Mouse (Mus musculus) C2C12 (cell line): ENCODE measurements around the gene Amz1. TPM values are rescaled to one million over a fixed set of nuclear protein-coding genes. Genes with fewer than 3 reads are reported as not detected.

Experiments
- H3K27me3 ChIP-seq: one replicate; pipeline ENCODE4 v1.6.1; 2011; ENCODE audit not compliant: control insufficient read depth, insufficient read depth, insufficient read length
- H3K36me3 ChIP-seq: one replicate; pipeline ENCODE4 v1.6.1; 2011; ENCODE audit not compliant: control insufficient read depth, insufficient read depth
- H3K4me3 ChIP-seq: one replicate; pipeline ENCODE4 v1.5.1; 2011; ENCODE audit warnings: mild to moderate bottlenecking, control low read depth; ENCODE audit not compliant: poor library complexity, insufficient read depth, severe bottlenecking
- H3K79me2 ChIP-seq: one replicate; pipeline ENCODE4 v1.6.1; 2011; ENCODE audit not compliant: control insufficient read depth, insufficient read depth
- H3K79me3 ChIP-seq: one replicate; pipeline ENCODE4 v1.6.1; 2011; ENCODE audit warnings: low read depth, control low read depth
- H3ac ChIP-seq: one replicate; pipeline ENCODE3; 2011; ENCODE audit warnings: low read depth; ENCODE audit not compliant: control insufficient read depth, insufficient read length
- CEBPB ChIP-seq: IDR thresholded peaks from one replicate; pipeline ENCODE4 v1.6.1; 2011; ENCODE audit warnings: low read depth, mild to moderate bottlenecking, control low read depth, moderate library complexity
- CTCF ChIP-seq: IDR thresholded peaks from one replicate; pipeline ENCODE4 v1.5.1; 2011; ENCODE audit not compliant: control insufficient read depth, insufficient read depth, insufficient read length
- FOSL1 ChIP-seq: IDR thresholded peaks from one replicate; pipeline ENCODE4 v1.8.0; 2011; ENCODE audit warnings: mild to moderate bottlenecking, low read length; ENCODE audit not compliant: poor library complexity, insufficient read depth, severe bottlenecking
- MAX ChIP-seq: IDR thresholded peaks from one replicate; pipeline ENCODE4 v1.6.1; 2011; ENCODE audit warnings: mild to moderate bottlenecking, control low read depth
- MYOD1 ChIP-seq: IDR thresholded peaks from one replicate; pipeline ENCODE4 v1.6.1; 2011; ENCODE audit warnings: low read depth; ENCODE audit not compliant: control insufficient read depth, insufficient read length
- MYOG ChIP-seq: IDR thresholded peaks from one replicate; pipeline ENCODE4 v1.6.1; 2011; ENCODE audit not compliant: control insufficient read depth, insufficient read length; ENCODE audit errors: extremely low read depth
- USF1 ChIP-seq: IDR thresholded peaks from one replicate; pipeline ENCODE4 v1.6.1; 2011; ENCODE audit warnings: low read depth, mild to moderate bottlenecking, control low read depth, moderate library complexity
- polyA plus RNA-seq: library from polyadenylated mRNA; unstranded; fragments of >200 nt; fragmentation: generic; extraction: Trizol; gene quantifications from one replicate; pipeline ENCODE4 v1.2.1, GENCODE M21; 2012; ENCODE audit warnings: missing spikeins

Gene Amz1
- polyA plus RNA-seq, 1 experiment = 0.43 TPM

DNA sequence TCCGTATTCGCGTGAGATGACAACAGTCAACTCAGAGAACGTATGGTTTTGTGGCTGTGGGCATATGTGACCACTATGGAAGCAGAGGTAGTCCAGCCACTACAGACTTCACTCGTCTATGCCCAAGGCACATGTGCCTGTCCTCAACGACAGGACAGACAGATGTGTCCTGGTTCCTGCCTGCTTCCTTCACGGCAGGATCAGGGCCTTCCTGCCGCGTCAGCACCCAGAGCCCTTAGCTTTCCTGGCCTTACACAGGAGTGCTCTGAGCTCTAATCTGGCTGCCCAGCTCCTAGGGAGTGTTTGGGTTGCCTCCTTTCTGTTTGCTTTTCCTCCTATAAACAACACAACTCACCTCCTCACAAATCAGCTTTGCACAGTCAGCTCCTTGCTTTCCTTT lies 53.0 kb downstream of the Amz1 start:
- Histone ChIP-seq H3K4me3 (no peak overlapping the region), H3K36me3 (no peaks in the 10 kb centered on the region), H3ac (no peak overlapping the region), H3K79me3 (no peaks in the 10 kb centered on the region), H3K79me2 (no peaks in the 10 kb centered on the region), H3K27me3 (no peaks in the 10 kb centered on the region)
- no peak for TF ChIP-seq MYOD1
- no peak for TF ChIP-seq MAX
- TF ChIP-seq CTCF = no peak

DNA sequence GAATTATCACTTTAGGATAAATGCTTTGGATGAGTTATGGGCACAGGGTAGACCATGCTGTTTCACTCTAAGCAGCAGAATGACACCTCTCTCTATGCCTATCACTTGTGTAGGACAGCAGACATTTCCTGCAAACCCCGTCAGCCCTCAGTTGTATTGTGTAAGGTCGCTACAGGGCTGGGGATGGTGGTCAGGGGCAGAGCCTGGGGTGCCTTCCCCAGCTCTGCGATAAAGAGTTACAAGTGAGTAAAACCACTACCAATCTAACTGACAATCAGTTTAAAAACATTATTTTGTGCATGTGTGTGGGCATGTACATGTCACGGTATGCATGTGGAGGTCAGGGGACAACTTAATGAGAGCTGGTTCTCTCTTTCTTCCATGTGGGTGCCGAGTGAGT lies 57.2 kb downstream of the Amz1 start:
- no peaks in the 10 kb centered on the region for H3K79me2 ChIP-seq
- no peak overlapping the region for H3ac ChIP-seq
- no peak overlapping the region for H3K4me3 ChIP-seq
- H3K36me3 ChIP-seq = peaks cover 12% of the 10 kb centered on the region
- H3K27me3 ChIP-seq = no peaks in the 10 kb centered on the region
- TF ChIP-seq MYOG (no peak), USF1 (no peak), CTCF (no peak), MAX (no peak), MYOD1 (no peak)
- no peaks in the 10 kb centered on the region for H3K79me3 ChIP-seq

DNA sequence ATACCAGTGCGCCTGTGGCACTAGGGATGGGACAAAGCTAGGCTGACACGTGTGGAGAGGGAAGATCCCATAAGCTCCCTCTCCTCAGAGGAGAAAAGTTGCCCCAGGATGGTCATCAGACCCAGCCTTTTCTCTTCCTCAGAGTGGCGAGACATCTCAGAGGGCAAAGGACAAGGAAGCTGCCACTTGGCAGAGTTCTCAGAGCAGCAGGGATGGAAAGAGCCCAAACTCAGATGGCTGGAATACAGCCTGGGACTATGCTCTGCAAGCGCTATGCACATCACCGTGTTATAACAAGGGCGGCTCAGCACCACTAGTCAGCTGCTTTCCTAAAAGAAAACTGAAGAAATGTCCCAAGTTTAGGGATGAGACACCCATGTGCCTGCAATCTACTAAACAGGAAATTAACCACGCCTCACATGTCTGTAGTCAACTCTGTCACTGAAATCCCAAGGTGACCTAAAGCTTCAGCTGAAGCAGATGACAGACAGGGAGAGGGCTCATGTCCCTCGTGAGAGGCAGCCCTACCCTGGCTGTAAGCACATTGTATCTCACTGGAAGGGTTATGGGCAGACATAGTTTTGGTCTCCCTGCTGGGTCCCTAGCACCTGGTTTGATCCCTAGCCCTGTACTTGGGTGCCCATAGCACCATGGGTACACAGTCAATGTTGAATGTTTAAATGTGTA lies 58.1 kb downstream of the Amz1 start:
- H3K79me3 ChIP-seq = no peaks in the 10 kb centered on the region
- no peaks in the 10 kb centered on the region for H3K79me2 ChIP-seq
- H3K36me3 ChIP-seq = peaks cover 12% of the 10 kb centered on the region
- H3ac ChIP-seq = no peak overlapping the region
- no peak overlapping the region for H3K4me3 ChIP-seq
- no peaks in the 10 kb centered on the region for H3K27me3 ChIP-seq
- TF ChIP-seq MAX = no peak
- TF ChIP-seq CEBPB = no peak
- no peak for TF ChIP-seq USF1
- TF ChIP-seq MYOD1 = no peak
- TF ChIP-seq FOSL1 = no peak
- TF ChIP-seq MYOG = no peak
- no peak for TF ChIP-seq CTCF

DNA sequence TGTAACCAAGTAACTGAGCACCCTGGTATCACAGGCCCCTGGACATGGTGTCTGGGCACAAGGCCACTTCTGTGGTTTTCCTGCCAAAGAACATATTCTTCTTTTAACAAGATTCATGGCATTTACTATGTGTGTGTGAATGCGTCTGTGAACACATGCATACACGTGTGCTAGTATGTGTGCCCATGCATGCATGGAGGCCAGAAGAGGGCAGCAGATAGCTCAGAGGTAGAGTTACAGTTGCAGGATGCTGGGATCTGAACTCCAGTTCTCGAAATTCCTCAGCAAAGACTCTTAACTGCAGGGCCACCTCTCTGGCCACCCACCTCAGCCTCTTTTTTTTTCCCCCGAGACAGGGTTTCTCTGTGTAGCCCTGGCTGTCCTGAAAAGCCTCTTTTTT lies 59.6 kb downstream of the Amz1 start:
- Histone ChIP-seq H3K79me3 (no peaks in the 10 kb centered on the region), H3ac (no peak overlapping the region), H3K79me2 (no peaks in the 10 kb centered on the region), H3K4me3 (no peak overlapping the region), H3K27me3 (no peaks in the 10 kb centered on the region), H3K36me3 (peaks cover 12% of the 10 kb centered on the region)
- no peak for TF ChIP-seq CEBPB

GRCm38 (mm10) chr5:140784288-140784687 lies 60.4 kb downstream of the Amz1 start:
- Histone ChIP-seq H3ac (no peak overlapping the region), H3K27me3 (no peaks in the 10 kb centered on the region), H3K36me3 (peaks cover 12% of the 10 kb centered on the region), H3K4me3 (no peak overlapping the region), H3K79me2 (peaks cover 4% of the 10 kb centered on the region), H3K79me3 (no peaks in the 10 kb centered on the region)
- no peak for TF ChIP-seq CTCF
- TF ChIP-seq USF1 = no peak
- no peak for TF ChIP-seq FOSL1
- no peak for TF ChIP-seq MYOD1
- no peak for TF ChIP-seq MYOG
- TF ChIP-seq CEBPB = no peak
- TF ChIP-seq MAX = no peak

DNA sequence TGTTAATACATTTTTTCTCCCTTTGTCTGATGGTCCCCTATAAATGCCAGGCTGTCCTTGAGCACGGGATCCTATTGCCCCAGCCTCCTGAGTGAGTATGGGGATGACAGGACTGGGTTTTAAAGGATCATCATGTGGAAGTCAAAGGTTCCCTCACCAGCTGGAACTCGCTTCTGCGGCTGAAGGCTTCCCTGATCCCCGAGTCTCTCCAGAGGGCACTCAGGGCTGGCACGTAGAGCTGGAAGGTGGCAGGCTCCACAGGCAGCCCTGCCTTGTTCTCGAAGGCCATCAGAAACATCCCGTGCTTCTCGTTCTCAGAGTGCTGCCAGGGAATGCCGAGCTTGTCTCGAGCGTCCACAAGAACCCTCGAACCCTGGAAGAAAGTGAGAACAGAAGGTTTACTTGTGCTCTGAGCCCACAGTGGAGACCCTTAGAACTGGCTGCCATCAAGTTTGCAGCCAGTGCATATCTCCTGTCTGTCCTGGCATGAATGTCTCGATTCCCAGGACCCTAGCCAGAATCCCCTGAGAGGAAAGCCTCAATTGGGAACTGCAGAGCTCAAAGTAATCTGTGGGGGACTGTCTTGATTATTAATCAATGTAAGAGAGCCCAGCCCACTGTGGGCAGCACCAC lies 61.4 kb downstream of the Amz1 start:
- no peak overlapping the region for H3ac ChIP-seq
- H3K4me3 ChIP-seq = no peak overlapping the region
- H3K27me3 ChIP-seq = no peaks in the 10 kb centered on the region
- peaks cover 12% of the 10 kb centered on the region for H3K36me3 ChIP-seq
- H3K79me2 ChIP-seq = peaks cover 14% of the 10 kb centered on the region
- TF ChIP-seq MYOD1 = no peak
- no peak for TF ChIP-seq CEBPB
- TF ChIP-seq FOSL1 = no peak
- no peak for TF ChIP-seq MYOG
- no peak for TF ChIP-seq CTCF
- no peaks in the 10 kb centered on the region for H3K79me3 ChIP-seq
